Mouse (Mus musculus): Measurements from ENCODE around the gene Cacna1a. TPM values are rescaled to one million over a fixed set of nuclear protein-coding genes. Genes with fewer than 3 reads are reported as not detected.

Gene Cacna1a
- polyA plus RNA-seq, 1 experiment from 2014 or later, result 5.2 TPM

DNA sequence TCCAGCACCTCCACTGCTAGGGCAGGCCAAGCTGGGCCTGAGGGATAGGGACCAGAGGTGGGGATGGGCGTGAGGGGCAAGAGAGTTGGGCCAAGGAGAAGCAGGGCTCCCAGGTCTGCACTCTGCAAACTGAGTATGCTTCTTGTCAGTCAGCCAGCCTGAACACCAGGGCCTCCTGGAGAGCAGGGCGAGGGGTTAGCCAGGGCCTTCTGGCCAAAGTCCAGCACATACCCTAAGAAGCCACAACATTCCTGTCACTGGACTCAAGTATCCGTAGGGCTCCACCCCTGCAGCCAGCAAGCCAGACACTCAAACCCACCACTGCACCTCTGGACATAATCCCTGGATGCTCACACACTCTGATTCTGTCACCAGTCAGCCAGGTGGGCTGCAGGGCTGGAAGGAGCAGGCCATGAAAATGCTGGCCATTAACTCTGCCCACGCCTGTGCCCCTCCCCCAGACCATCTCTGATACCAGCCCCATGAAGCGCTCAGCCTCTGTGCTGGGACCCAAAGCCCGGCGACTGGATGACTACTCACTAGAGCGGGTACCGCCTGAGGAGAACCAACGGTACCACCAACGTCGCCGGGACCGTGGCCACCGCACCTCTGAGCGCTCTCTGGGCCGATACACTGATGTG, 247.9 kb downstream of the Cacna1a start:
- H3K4me3 ChIP-seq, result no peak overlapping the region
- no peak overlapping the region for H3K4me2 ChIP-seq
- H3K27ac ChIP-seq, result 0 out of 2 replicates have a peak overlapping the region, but pooled peaks have one; percentile 33
- no peak overlapping the region for H3K9ac ChIP-seq
- H3K27me3 ChIP-seq, result no peaks in the 10 kb centered on the region
- no peaks in the 10 kb centered on the region for H3K36me3 ChIP-seq
- no peaks in the 10 kb centered on the region for H3K9me3 ChIP-seq
- ATAC-seq (ENCODE audit: insufficient number of reproducible peaks, low FRiP score, low TSS enrichment, low read depth), result no peak
- 78% methylated on average over 17 of the region's 17 CpGs for WGBS
- H3K4me1 ChIP-seq, result peaks cover 42% of the 10 kb centered on the region

GRCm38 (mm10) chr8:84637946-84638554, 249.8 kb downstream of the Cacna1a start:
- Histone ChIP-seq H3K4me2 (peak overlapping the region; percentile 81), H3K4me3 (peak overlapping the region; percentile 52), H3K27me3 (no peaks in the 10 kb centered on the region), H3K36me3 (no peaks in the 10 kb centered on the region), H3K9me3 (no peaks in the 10 kb centered on the region), H3K9ac (peak overlapping the region; percentile 66), H3K4me1 (peaks cover 42% of the 10 kb centered on the region), H3K27ac (peak overlapping the region; percentile 94)
- 23% methylated on average over 8 of the region's 8 CpGs for WGBS
- ATAC-seq (ENCODE audit: insufficient number of reproducible peaks, low FRiP score, low TSS enrichment, low read depth), result no peak

DNA sequence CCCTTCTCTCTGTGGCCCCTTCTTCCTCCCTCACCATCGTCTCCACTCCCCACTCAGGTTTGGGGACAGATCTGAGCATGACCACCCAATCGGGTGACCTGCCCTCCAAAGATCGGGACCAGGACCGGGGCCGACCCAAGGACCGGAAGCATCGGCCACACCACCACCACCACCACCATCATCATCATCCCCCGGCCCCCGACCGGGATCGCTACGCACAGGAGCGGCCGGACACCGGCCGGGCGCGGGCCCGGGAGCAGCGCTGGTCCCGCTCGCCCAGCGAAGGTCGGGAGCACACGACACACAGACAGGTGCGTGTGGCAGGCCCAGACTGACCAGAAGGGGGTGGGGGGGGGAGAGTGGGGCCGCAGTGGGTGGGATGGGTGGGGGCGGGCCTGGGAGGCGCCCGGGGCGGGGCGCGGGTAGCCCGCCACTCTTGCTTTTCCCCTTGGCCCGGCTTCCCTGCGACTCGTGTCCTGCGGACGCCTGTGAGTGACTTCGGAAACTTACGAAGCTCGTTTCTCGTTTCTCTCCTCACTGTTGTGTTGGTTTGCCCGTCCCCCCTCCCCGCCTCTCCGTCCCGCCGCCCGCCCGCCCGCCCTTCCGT, 250.4 kb downstream of the Cacna1a start:
- WGBS, result under 1% methylated on average over 42 of the region's 52 CpGs
- H3K27ac ChIP-seq, result peak overlapping the region; percentile 94
- peak overlapping the region; percentile 52 for H3K4me3 ChIP-seq
- H3K27me3 ChIP-seq, result no peaks in the 10 kb centered on the region
- H3K4me1 ChIP-seq, result peaks cover 42% of the 10 kb centered on the region
- no peaks in the 10 kb centered on the region for H3K36me3 ChIP-seq
- H3K9me3 ChIP-seq, result no peaks in the 10 kb centered on the region
- peak overlapping the region; percentile 66 for H3K9ac ChIP-seq
- peak overlapping the region; percentile 81 for H3K4me2 ChIP-seq
- peak; percentile 27; the same call in 1 of the 2 replicates for ATAC-seq (ENCODE audit: insufficient number of reproducible peaks, low FRiP score, low TSS enrichment, low read depth)

GRCm38 (mm10) chr8:84639162-84640009, 251.1 kb downstream of the Cacna1a start:
- no peaks in the 10 kb centered on the region for H3K27me3 ChIP-seq
- peak; percentile 92 for ATAC-seq (ENCODE audit: insufficient number of reproducible peaks, low FRiP score, low TSS enrichment, low read depth)
- H3K9me3 ChIP-seq, result no peaks in the 10 kb centered on the region
- WGBS, result under 1% methylated on average over 98 of the region's 106 CpGs
- peak overlapping the region; percentile 52 for H3K4me3 ChIP-seq
- peaks cover 40% of the 10 kb centered on the region for H3K4me1 ChIP-seq
- peak overlapping the region; percentile 81 for H3K4me2 ChIP-seq
- peak overlapping the region; percentile 66 for H3K9ac ChIP-seq
- no peaks in the 10 kb centered on the region for H3K36me3 ChIP-seq
- peak overlapping the region; percentile 94 for H3K27ac ChIP-seq

- Histone ChIP-seq H3K9ac (0 out of 2 replicates have a peak overlapping the region, but pooled peaks have one; percentile 33), H3K9me3 (no peaks in the 10 kb centered on the region), H3K4me2 (peak overlapping the region; percentile 50), H3K27ac (no peak overlapping the region), H3K4me1 (peaks cover 32% of the 10 kb centered on the region), H3K27me3 (no peaks in the 10 kb centered on the region), H3K4me3 (peak overlapping the region; percentile 52), H3K36me3 (no peaks in the 10 kb centered on the region)
- no peak for ATAC-seq (ENCODE audit: insufficient number of reproducible peaks, low FRiP score, low TSS enrichment, low read depth)
- 22% methylated on average over 9 of the region's 9 CpGs for WGBS
Measured at GRCm38 (mm10) chr8:84640010-84640588, 251.9 kb downstream of the Cacna1a start.

DNA sequence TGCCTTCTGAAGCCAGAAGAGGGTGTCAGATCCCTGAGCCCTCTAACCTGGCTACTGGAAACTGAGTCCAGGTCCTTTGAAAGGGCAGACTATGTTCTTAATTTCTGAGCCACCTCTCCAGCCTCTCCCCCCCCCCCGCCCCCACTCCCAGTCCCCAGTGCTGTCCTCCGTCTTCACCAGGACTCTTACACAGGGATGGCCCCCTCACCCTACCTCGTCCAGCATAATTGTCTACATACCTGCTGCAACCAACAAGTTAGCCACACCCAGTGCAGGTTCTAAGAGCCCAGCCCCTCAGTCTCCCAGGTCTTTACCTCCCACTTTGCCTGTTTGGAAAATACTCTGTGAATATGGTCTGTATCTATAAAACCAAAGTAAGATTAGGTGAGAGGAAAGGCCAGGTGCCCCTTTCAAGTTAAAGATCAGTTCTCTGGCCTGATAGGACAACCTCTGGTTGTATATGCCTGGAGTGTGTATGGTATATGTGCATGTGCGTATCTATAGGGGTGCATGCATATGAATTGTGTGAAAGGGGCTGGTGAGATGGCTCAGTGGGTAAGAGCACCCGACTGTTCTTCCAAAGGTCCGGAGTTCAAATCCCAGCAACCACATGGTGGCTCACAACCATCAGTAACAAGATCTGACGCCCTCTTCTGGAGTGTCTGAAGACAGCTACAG, 252.5 kb downstream of the Cacna1a start:
- no peak overlapping the region; the same call in 1 of the 2 replicates for H3K4me3 ChIP-seq
- H3K4me2 ChIP-seq, result no peak overlapping the region
- 73% methylated on average over 6 of the region's 7 CpGs for WGBS
- no peaks in the 10 kb centered on the region for H3K36me3 ChIP-seq
- peaks cover 26% of the 10 kb centered on the region for H3K4me1 ChIP-seq
- no peak for ATAC-seq (ENCODE audit: insufficient number of reproducible peaks, low FRiP score, low TSS enrichment, low read depth)
- H3K27me3 ChIP-seq, result no peaks in the 10 kb centered on the region
- no peak overlapping the region; the same call in 1 of the 2 replicates for H3K27ac ChIP-seq
- no peak overlapping the region for H3K9ac ChIP-seq
- no peaks in the 10 kb centered on the region for H3K9me3 ChIP-seq

- Histone ChIP-seq H3K36me3 (no peaks in the 10 kb centered on the region), H3K4me2 (no peak overlapping the region), H3K4me1 (peaks cover 18% of the 10 kb centered on the region), H3K9me3 (no peaks in the 10 kb centered on the region), H3K27ac (no peak overlapping the region), H3K27me3 (no peaks in the 10 kb centered on the region), H3K4me3 (no peak overlapping the region), H3K9ac (no peak overlapping the region)
- 100% methylated on average over 1 of the region's 1 CpGs for WGBS
- ATAC-seq (ENCODE audit: insufficient number of reproducible peaks, low FRiP score, low TSS enrichment, low read depth), result no peak
Measured at GRCm38 (mm10) chr8:84641578-84642361, 253.5 kb downstream of the Cacna1a start.

- no peaks in the 10 kb centered on the region for H3K36me3 ChIP-seq
- no peak overlapping the region for H3K4me2 ChIP-seq
- WGBS, result 62% methylated on average over 5 of the region's 5 CpGs
- no peaks in the 10 kb centered on the region for H3K27me3 ChIP-seq
- H3K4me3 ChIP-seq, result no peak overlapping the region
- no peaks in the 10 kb centered on the region for H3K9me3 ChIP-seq
- H3K9ac ChIP-seq, result no peak overlapping the region
- peaks cover 18% of the 10 kb centered on the region for H3K4me1 ChIP-seq
- ATAC-seq (ENCODE audit: insufficient number of reproducible peaks, low FRiP score, low TSS enrichment, low read depth), result no peak
- H3K27ac ChIP-seq, result no peak overlapping the region
Measured at GRCm38 (mm10) chr8:84643019-84643418, 254.8 kb downstream of the Cacna1a start.

DNA sequence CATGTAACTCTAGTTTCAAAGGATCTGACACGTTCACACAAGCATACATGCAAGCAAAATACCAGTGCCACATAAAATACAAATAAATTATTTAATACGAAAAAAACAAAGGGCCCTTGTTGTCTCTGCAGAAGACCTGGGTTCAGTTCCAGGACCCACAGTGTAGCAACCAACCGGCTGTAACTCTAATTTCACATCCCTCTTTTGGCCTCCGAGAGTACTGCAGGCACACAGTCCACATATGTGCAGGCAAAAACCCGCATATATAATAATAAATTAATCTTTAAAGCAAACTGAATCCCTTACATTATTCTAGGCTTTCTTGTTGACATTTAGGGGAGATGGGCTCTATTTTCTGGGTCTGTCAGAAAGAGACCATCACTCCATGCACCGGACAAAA, 258.6 kb downstream of the Cacna1a start:
- Histone ChIP-seq H3K4me3 (no peak overlapping the region), H3K9me3 (no peaks in the 10 kb centered on the region), H3K4me2 (no peak overlapping the region; the same call in 1 of the 2 replicates), H3K9ac (no peak overlapping the region), H3K4me1 (peaks cover 12% of the 10 kb centered on the region), H3K27me3 (no peaks in the 10 kb centered on the region), H3K36me3 (no peaks in the 10 kb centered on the region), H3K27ac (peak overlapping the region; percentile 33; the same call in 1 of the 2 replicates)
- 48% methylated on average over 6 of the region's 6 CpGs for WGBS
- no peak for ATAC-seq (ENCODE audit: insufficient number of reproducible peaks, low FRiP score, low TSS enrichment, low read depth)

DNA sequence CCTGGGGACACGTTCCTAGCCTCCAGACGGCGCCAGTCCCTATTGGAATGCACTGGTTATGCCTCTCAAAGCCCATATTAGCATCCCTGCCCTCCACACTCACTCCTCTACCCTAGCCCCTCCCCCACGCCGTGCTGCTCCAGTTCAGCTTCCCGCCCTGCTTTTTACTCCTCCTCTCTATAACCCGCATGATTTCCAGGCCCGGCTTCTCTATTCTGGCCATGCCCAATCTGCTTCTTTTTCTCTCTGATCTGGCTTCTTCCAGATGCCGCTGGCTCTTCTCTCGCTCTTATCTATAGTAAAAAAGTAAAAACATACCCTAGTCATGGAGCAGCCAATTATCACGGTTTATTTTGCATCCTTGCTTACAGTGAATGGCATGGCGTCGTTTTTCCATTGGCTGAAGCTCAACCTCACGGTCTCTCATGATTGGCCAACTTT, 259.2 kb downstream of the Cacna1a start:
- Histone ChIP-seq H3K27ac (peak overlapping the region; percentile 33), H3K36me3 (no peaks in the 10 kb centered on the region), H3K9me3 (no peaks in the 10 kb centered on the region), H3K27me3 (no peaks in the 10 kb centered on the region), H3K4me1 (peaks cover 12% of the 10 kb centered on the region), H3K4me3 (peak overlapping the region; percentile 12), H3K9ac (no peak overlapping the region), H3K4me2 (peak overlapping the region; percentile 38)
- WGBS, result 2% methylated on average over 14 of the region's 14 CpGs
- no peak for ATAC-seq (ENCODE audit: insufficient number of reproducible peaks, low FRiP score, low TSS enrichment, low read depth)

All from limb, embryonic 15.5 days (tissue).